Mouse (Mus musculus) myocyte (in vitro differentiated cells): Measurements from ENCODE around the gene Btbd10. TPM values are rescaled to one million over a fixed set of nuclear protein-coding genes. Genes with fewer than 3 reads are reported as not detected.
A peak's percentile ranks its signal among the peaks of the same experiment; 100 is the strongest.

ENCODE experiments used
- H3K27me3 ChIP-seq: one replicate; pipeline ENCODE4 v1.6.1; 2011; ENCODE audit not compliant: control insufficient read depth, insufficient read depth, insufficient read length
- H3K36me3 ChIP-seq: one replicate; pipeline ENCODE4 v1.6.1; 2011; ENCODE audit not compliant: control insufficient read depth, insufficient read depth
- H3K4me2 ChIP-seq: one replicate; pipeline ENCODE4 v1.6.1; 2011; ENCODE audit warnings: low read depth, control low read depth
- H3K4me3 ChIP-seq: one replicate; pipeline ENCODE4 v1.5.1; 2011; ENCODE audit warnings: mild to moderate bottlenecking, control low read depth, moderate library complexity
- H3K79me2 ChIP-seq: one replicate; pipeline ENCODE4 v1.6.1; 2011; ENCODE audit not compliant: control insufficient read depth, insufficient read depth
- H3ac ChIP-seq: one replicate; pipeline ENCODE4 v1.6.1; 2011; ENCODE audit not compliant: control insufficient read depth, insufficient read length
- CEBPB ChIP-seq: IDR thresholded peaks from 2 replicates; pipeline ENCODE4 v1.6.1; 2011; ENCODE audit warnings: mild to moderate bottlenecking, moderate library complexity; ENCODE audit not compliant: poor library complexity, insufficient read depth, severe bottlenecking
- E2F4 ChIP-seq: IDR thresholded peaks from one replicate; pipeline ENCODE4 v1.6.1; 2011; ENCODE audit warnings: mild to moderate bottlenecking, control low read depth, moderate library complexity; ENCODE audit not compliant: insufficient read depth
- MAX ChIP-seq: IDR thresholded peaks from one replicate; pipeline ENCODE4 v1.6.1; 2011; ENCODE audit warnings: low read depth, mild to moderate bottlenecking, control low read depth
- MYOD1 ChIP-seq, 3 experiments: IDR thresholded peaks; one replicate each; pipeline ENCODE4 v1.6.1; 2011; ENCODE audit warnings: control low read depth in 2 of 3, low read depth in 2 of 3, mild to moderate bottlenecking in 2 of 3, moderate library complexity in 1 of 3; ENCODE audit not compliant: insufficient read length in 2 of 3, control insufficient read depth in 1 of 3
- MYOG ChIP-seq, 3 experiments: IDR thresholded peaks; one replicate each; pipeline ENCODE4 v1.6.1; 2011; ENCODE audit warnings: control low read depth in 2 of 3, low read depth in 2 of 3, mild to moderate bottlenecking in 2 of 3; ENCODE audit not compliant: insufficient read length in 2 of 3, control insufficient read depth in 1 of 3, insufficient read depth in 1 of 3
- POLR2A ChIP-seq: IDR thresholded peaks from one replicate; pipeline ENCODE4 v1.6.1; 2011; ENCODE audit warnings: low read depth, mild to moderate bottlenecking, control low read depth, moderate library complexity; ENCODE audit not compliant: insufficient read length
- POLR2AphosphoS2 ChIP-seq: IDR thresholded peaks from one replicate; pipeline ENCODE4 v1.6.1; 2011; ENCODE audit warnings: low read depth, control low read depth; ENCODE audit not compliant: insufficient read length
- REST ChIP-seq: IDR thresholded peaks from one replicate; pipeline ENCODE4 v1.6.1; 2011; ENCODE audit warnings: mild to moderate bottlenecking, control low read depth, moderate library complexity; ENCODE audit not compliant: insufficient read depth, insufficient read length
- SRF ChIP-seq: IDR thresholded peaks from one replicate; pipeline ENCODE4 v1.6.1; 2011; ENCODE audit warnings: low read depth; ENCODE audit not compliant: control insufficient read depth, insufficient read length
- TCF12 ChIP-seq: IDR thresholded peaks from one replicate; pipeline ENCODE4 v1.6.1; 2011; ENCODE audit warnings: mild to moderate bottlenecking, control low read depth; ENCODE audit not compliant: poor library complexity, insufficient read depth, severe bottlenecking
- TCF3 ChIP-seq: IDR thresholded peaks from one replicate; pipeline ENCODE4 v1.6.1; 2011; ENCODE audit warnings: low read depth, control low read depth; ENCODE audit not compliant: insufficient read length
- USF1 ChIP-seq: IDR thresholded peaks from one replicate; pipeline ENCODE4 v1.6.1; 2011; ENCODE audit warnings: low read depth, mild to moderate bottlenecking, control low read depth, moderate library complexity
- polyA plus RNA-seq: library from polyadenylated mRNA; unstranded; fragments of >200 nt; fragmentation: generic; extraction: Trizol; gene quantifications from one replicate; pipeline ENCODE4 v1.2.1, GENCODE M21; 2012; ENCODE audit warnings: missing spikeins

Btbd10 gene
- polyA plus RNA-seq, 1 experiment: 8.0 TPM

- no peak overlapping the region for H3ac ChIP-seq
Observed at GRCm38 (mm10) chr7:113396661-113397060, 27.5 kb upstream of the Btbd10 start.

GRCm38 (mm10) chr7:113391619-113392018 is 22.4 kb upstream of the Btbd10 start:
- Histone ChIP-seq H3ac (no peak overlapping the region), H3K79me2 (no peaks in the 10 kb centered on the region), H3K27me3 (no peaks in the 10 kb centered on the region), H3K36me3 (no peaks in the 10 kb centered on the region), H3K4me3 (no peak overlapping the region), H3K4me2 (no peak overlapping the region)
- TF ChIP-seq E2F4: no peak
- TF ChIP-seq POLR2AphosphoS2: no peak
- TF ChIP-seq CEBPB: no peak
- TF ChIP-seq MYOD1 (IDR thresholded peaks at IDR 0.05; ENCODE audit: control insufficient read depth in 1 of 3, insufficient read length in 2 of 3, low read depth in 2 of 3): no peak
- no peak for TF ChIP-seq SRF
- TF ChIP-seq MYOG (IDR thresholded peaks at IDR 0.05; ENCODE audit: control insufficient read depth in 1 of 3, insufficient read depth in 1 of 3, insufficient read length in 2 of 3, low read depth in 2 of 3): no peak
- no peak for TF ChIP-seq TCF3
- no peak for TF ChIP-seq POLR2A
- TF ChIP-seq REST: no peak
- TF ChIP-seq MAX: no peak
- no peak for TF ChIP-seq USF1
- no peak for TF ChIP-seq TCF12

More at GRCm38 (mm10) chr7:113396661-113397060, 27.5 kb upstream of the Btbd10 start:
- TF ChIP-seq REST: no peak
- TF ChIP-seq TCF3: no peak
- no peak for TF ChIP-seq TCF12
- TF ChIP-seq SRF: no peak
- no peak for TF ChIP-seq USF1
- TF ChIP-seq E2F4: no peak
- no peak for TF ChIP-seq MYOD1 (IDR thresholded peaks at IDR 0.05; ENCODE audit: control insufficient read depth in 1 of 3, insufficient read length in 2 of 3, low read depth in 2 of 3)
- H3K79me2 ChIP-seq: no peaks in the 10 kb centered on the region
- H3K4me3 ChIP-seq: no peak overlapping the region
- no peaks in the 10 kb centered on the region for H3K27me3 ChIP-seq
- H3K4me2 ChIP-seq: no peak overlapping the region
- no peaks in the 10 kb centered on the region for H3K36me3 ChIP-seq

GRCm38 (mm10) chr7:113388470-113388869 is 19.3 kb upstream of the Btbd10 start, which contains the start of gene Pth:
Pth (minus strand) TSS chr7:113388570.
- Histone ChIP-seq H3ac (no peak within 1 kb of the TSS), H3K36me3 (no peaks in the 10 kb centered on the region), H3K4me2 (no peak within 1 kb of the TSS), H3K79me2 (no peaks in the 10 kb centered on the region), H3K4me3 (no peak within 1 kb of the TSS), H3K27me3 (no peaks in the 10 kb centered on the region)
- TF ChIP-seq MYOG (IDR thresholded peaks at IDR 0.05; ENCODE audit: control insufficient read depth in 1 of 3, insufficient read depth in 1 of 3, insufficient read length in 2 of 3, low read depth in 2 of 3) (no peak), CEBPB (no peak)

GRCm38 (mm10) chr7:113377875-113378658 is 8.9 kb upstream of the Btbd10 start:
- Histone ChIP-seq H3K36me3 (no peaks in the 10 kb centered on the region), H3K27me3 (no peaks in the 10 kb centered on the region), H3K79me2 (no peaks in the 10 kb centered on the region), H3K4me3 (no peak overlapping the region), H3K4me2 (peak overlapping the region; percentile 16), H3ac (no peak overlapping the region)
- TF ChIP-seq POLR2A (no peak), MYOG (IDR thresholded peaks at IDR 0.05; ENCODE audit: control insufficient read depth in 1 of 3, insufficient read depth in 1 of 3, insufficient read length in 2 of 3, low read depth in 2 of 3) (no peak), TCF12 (no peak), POLR2AphosphoS2 (no peak), REST (no peak), USF1 (no peak), MYOD1 (IDR thresholded peaks at IDR 0.05; ENCODE audit: control insufficient read depth in 1 of 3, insufficient read length in 2 of 3, low read depth in 2 of 3) (no peak), TCF3 (no peak), SRF (no peak), E2F4 (no peak), CEBPB (no peak), MAX (no peak)

GRCm38 (mm10) chr7:113372682-113373081 is 3.5 kb upstream of the Btbd10 start:
- Histone ChIP-seq H3ac (no peak overlapping the region), H3K79me2 (peaks cover 10% of the 10 kb centered on the region), H3K27me3 (no peaks in the 10 kb centered on the region), H3K4me3 (no peak overlapping the region), H3K36me3 (no peaks in the 10 kb centered on the region), H3K4me2 (no peak overlapping the region)
- TF ChIP-seq CEBPB (no peak), SRF (no peak), MYOG (IDR thresholded peaks at IDR 0.05; ENCODE audit: control insufficient read depth in 1 of 3, insufficient read depth in 1 of 3, insufficient read length in 2 of 3, low read depth in 2 of 3) (no peak), TCF3 (no peak), E2F4 (no peak), POLR2A (no peak), USF1 (no peak), POLR2AphosphoS2 (no peak), MYOD1 (IDR thresholded peaks at IDR 0.05; ENCODE audit: control insufficient read depth in 1 of 3, insufficient read length in 2 of 3, low read depth in 2 of 3) (no peak), REST (no peak), TCF12 (no peak), MAX (no peak)
